Mouse (Mus musculus) lung, embryonic 16.5 days (tissue): ENCODE measurements at regions not wholly inside any gene's neighbourhood (a gene's known extent, or its start where the extent isn't known, plus 50 kb on each side); places are given as distances from the start of the nearest gene placed in this dataset.
"Not testable (repeated sequence)": the region's sequence is repeated elsewhere in the genome, so short reads cannot be mapped to it uniquely, and the experiment has no call there.

ENCODE experiments used
- ATAC-seq: fragments of 200-750 bp; cut with Nextera tagmentation; 2 replicates; pipeline ENCODE4 v1.8.0; 2017; ENCODE audit warnings: low read depth, mild to moderate bottlenecking, moderate library complexity
- H3K27ac ChIP-seq: fragments of 300-500 bp; sonication (generic); 2 replicates; pipeline ENCODE4 v1.5.1; 2014; ENCODE audit warnings: mild to moderate bottlenecking, control low read depth, low read length
- H3K27me3 ChIP-seq: fragments of 300-500 bp; sonication (generic); 2 replicates; pipeline ENCODE4 v1.6.1; 2014; ENCODE audit warnings: low read depth, low read length, mixed read lengths; ENCODE audit not compliant: control insufficient read depth, insufficient read depth
- H3K36me3 ChIP-seq: fragments of 300-500 bp; sonication (generic); 2 replicates; pipeline ENCODE4 v1.6.1; 2014; ENCODE audit warnings: low read length; ENCODE audit not compliant: control insufficient read depth, insufficient read depth
- H3K4me1 ChIP-seq: fragments of 300-500 bp; sonication (generic); replicated peaks from 2 replicates; pipeline ENCODE4 v1.6.1; 2014; ENCODE audit warnings: low read length, mixed read lengths; ENCODE audit not compliant: control insufficient read depth, insufficient read depth
- H3K4me2 ChIP-seq: fragments of 300-500 bp; sonication (generic); 2 replicates; pipeline ENCODE4 v1.6.1; 2014; ENCODE audit warnings: low read depth, low read length, control low read depth
- H3K4me3 ChIP-seq: fragments of 300-500 bp; sonication (generic); 2 replicates; pipeline ENCODE4 v1.5.1; 2014; ENCODE audit warnings: mild to moderate bottlenecking, low read length, control low read depth
- H3K9ac ChIP-seq: fragments of 300-500 bp; sonication (generic); 2 replicates; pipeline ENCODE4 v1.6.1; 2014; ENCODE audit warnings: low read length, control low read depth
- H3K9me3 ChIP-seq: fragments of 300-500 bp; sonication (generic); 2 replicates; pipeline ENCODE4 v1.6.1; 2016; ENCODE audit warnings: low read length; ENCODE audit not compliant: control insufficient read depth
- WGBS: fragments of 180-500 bp; shearing (Covaris S2); extraction: QIAGEN DNeasy Blood & Tissue Kit; methylation state at CpG from one replicate; pipeline ENCODE4 v1.1.7; 2014; 5-methylcytosine and 5-hydroxymethylcytosine counted together

GRCm38 (mm10) chr1:184669173-184669572 is 63.2 kb downstream of the Hlx start:
- H3K9ac ChIP-seq, H3K27me3 ChIP-seq, H3K4me3 ChIP-seq, H3K4me1 ChIP-seq, ATAC-seq, H3K4me2 ChIP-seq, H3K27ac ChIP-seq, H3K9me3 ChIP-seq, H3K36me3 ChIP-seq: not testable (repeated sequence)
- 91% methylated on average over 5 of the region's 5 CpGs for WGBS

GRCm38 (mm10) chr1:184668428-184668827 is 64.0 kb downstream of the Hlx start:
- Histone ChIP-seq H3K9ac (no peak overlapping the region), H3K27ac (no peak overlapping the region), H3K36me3 (no peaks in the 10 kb centered on the region), H3K4me3 (no peak overlapping the region), H3K4me1 (peaks cover 4% of the 10 kb centered on the region; the same call in 1 of the 2 replicates), H3K9me3 (no peaks in the 10 kb centered on the region), H3K4me2 (no peak overlapping the region), H3K27me3 (no peaks in the 10 kb centered on the region)
- ATAC-seq, result no peak
- 79% methylated on average over 1 of the region's 1 CpGs for WGBS

- Histone ChIP-seq H3K9ac (no peak overlapping the region), H3K4me1 (peaks cover 4% of the 10 kb centered on the region; the same call in 1 of the 2 replicates), H3K27ac (no peak overlapping the region), H3K9me3 (no peaks in the 10 kb centered on the region), H3K27me3 (no peaks in the 10 kb centered on the region), H3K4me2 (no peak overlapping the region), H3K4me3 (no peak overlapping the region), H3K36me3 (no peaks in the 10 kb centered on the region)
- 82% methylated on average over 2 of the region's 2 CpGs for WGBS
- no peak for ATAC-seq
These were observed 64.4 kb downstream of the Hlx start for GRCm38 (mm10) chr1:184668022-184668421.

GRCm38 (mm10) chr1:184665243-184665642 is 67.2 kb downstream of the Hlx start:
- H3K9ac ChIP-seq, result no peak overlapping the region
- no peak for ATAC-seq
- H3K27me3 ChIP-seq, result no peaks in the 10 kb centered on the region
- 82% methylated on average over 12 of the region's 12 CpGs for WGBS
- H3K9me3 ChIP-seq, result no peaks in the 10 kb centered on the region
- peaks cover 4% of the 10 kb centered on the region; the same call in 1 of the 2 replicates for H3K4me1 ChIP-seq
- H3K4me3 ChIP-seq, result no peak overlapping the region
- no peaks in the 10 kb centered on the region for H3K36me3 ChIP-seq
- no peak overlapping the region for H3K4me2 ChIP-seq
- H3K27ac ChIP-seq, result no peak overlapping the region

GRCm38 (mm10) chr1:184664098-184664375 is 68.4 kb downstream of the Hlx start:
- H3K36me3 ChIP-seq, result no peaks in the 10 kb centered on the region
- H3K4me3 ChIP-seq, result no peak overlapping the region
- H3K27ac ChIP-seq, result no peak overlapping the region
- 25% methylated on average over 5 of the region's 5 CpGs for WGBS
- H3K4me1 ChIP-seq, result peaks cover 4% of the 10 kb centered on the region; the same call in 1 of the 2 replicates
- H3K4me2 ChIP-seq, result peak overlapping the region; percentile 37
- no peak for ATAC-seq
- no peaks in the 10 kb centered on the region for H3K9me3 ChIP-seq
- no peak overlapping the region for H3K9ac ChIP-seq
- no peaks in the 10 kb centered on the region for H3K27me3 ChIP-seq

GRCm38 (mm10) chr1:184663300-184664097 is 68.9 kb downstream of the Hlx start:
- Histone ChIP-seq H3K27me3 (no peaks in the 10 kb centered on the region), H3K4me3 (peak overlapping the region; percentile 17; the same call in 1 of the 2 replicates), H3K36me3 (no peaks in the 10 kb centered on the region), H3K4me2 (peak overlapping the region; percentile 37), H3K9me3 (no peaks in the 10 kb centered on the region), H3K4me1 (peaks cover 4% of the 10 kb centered on the region; the same call in 1 of the 2 replicates), H3K9ac (no peak overlapping the region), H3K27ac (no peak overlapping the region)
- 37% methylated on average over 14 of the region's 14 CpGs for WGBS
- peak; percentile 59; the same call in 1 of the 2 replicates for ATAC-seq

- no peaks in the 10 kb centered on the region for H3K36me3 ChIP-seq
- no peak overlapping the region for H3K9ac ChIP-seq
- ATAC-seq, result no peak
- 77% methylated on average over 4 of the region's 4 CpGs for WGBS
- H3K4me3 ChIP-seq, result no peak overlapping the region
- H3K4me2 ChIP-seq, result no peak overlapping the region
- no peak overlapping the region for H3K27ac ChIP-seq
- no peaks in the 10 kb centered on the region for H3K27me3 ChIP-seq
- H3K9me3 ChIP-seq, result peaks cover 3% of the 10 kb centered on the region
- no peaks in the 10 kb centered on the region for H3K4me1 ChIP-seq
These were observed 81.8 kb downstream of the Hlx start for GRCm38 (mm10) chr1:184650541-184651105.

GRCm38 (mm10) chr1:184647920-184648540 is 84.4 kb downstream of the Hlx start:
- H3K4me2 ChIP-seq, result no peak overlapping the region
- peaks cover 3% of the 10 kb centered on the region for H3K9me3 ChIP-seq
- H3K4me1 ChIP-seq, result peaks cover 8% of the 10 kb centered on the region
- no peak overlapping the region for H3K9ac ChIP-seq
- no peaks in the 10 kb centered on the region for H3K27me3 ChIP-seq
- 89% methylated on average over 8 of the region's 8 CpGs for WGBS
- no peaks in the 10 kb centered on the region for H3K36me3 ChIP-seq
- H3K27ac ChIP-seq, result no peak overlapping the region
- H3K4me3 ChIP-seq, result no peak overlapping the region
- ATAC-seq, result no peak

- H3K4me1 ChIP-seq, result peaks cover 8% of the 10 kb centered on the region
- no peak overlapping the region for H3K27ac ChIP-seq
- H3K4me2 ChIP-seq, result no peak overlapping the region
- H3K4me3 ChIP-seq, result no peak overlapping the region
- 22% methylated on average over 9 of the region's 9 CpGs for WGBS
- H3K9ac ChIP-seq, result no peak overlapping the region
- peak; percentile 49 for ATAC-seq
- H3K27me3 ChIP-seq, result no peaks in the 10 kb centered on the region
- H3K9me3 ChIP-seq, result peaks cover 3% of the 10 kb centered on the region
- no peaks in the 10 kb centered on the region for H3K36me3 ChIP-seq
These were observed 87.4 kb downstream of the Hlx start for GRCm38 (mm10) chr1:184644767-184645598.
